Mouse (Mus musculus): ENCODE data around the gene Slc4a4.

Slc4a4 gene

GRCm38 (mm10) chr5:89278309-89278708, 391.7 kb downstream of the Slc4a4 start:
- in situ Hi-C loops (cut with MboI, MseI), result no loop called here

GRCm38 (mm10) chr5:89280312-89280863, 393.8 kb downstream of the Slc4a4 start:
- in situ Hi-C loops (cut with MboI, MseI), result no loop called here
